Mouse (Mus musculus) limb, embryonic 15.5 days (tissue): ENCODE measurements around the gene Rps6kb1. TPM values are rescaled to one million over a fixed set of nuclear protein-coding genes. Genes with fewer than 3 reads are reported as not detected.
A peak's percentile ranks its signal among the peaks of the same experiment; 100 is the strongest.
"Not testable (repeated sequence)": the region's sequence is repeated elsewhere in the genome, so short reads cannot be mapped to it uniquely, and the experiment has no call there.

Experiments used
- ATAC-seq: fragments of 200-750 bp; cut with Nextera tagmentation; 2 replicates; pipeline ENCODE4 v1.8.0; 2017; ENCODE audit warnings: low read depth, moderate TSS enrichment; ENCODE audit not compliant: insufficient number of reproducible peaks, low FRiP score, low TSS enrichment
- H3K27ac ChIP-seq: fragments of 300-500 bp; sonication (generic); 2 replicates; pipeline ENCODE4 v1.5.1; 2015; ENCODE audit warnings: moderate library complexity, mild to moderate bottlenecking, inconsistent platforms
- H3K27me3 ChIP-seq: fragments of 300-500 bp; sonication (generic); 2 replicates; pipeline ENCODE4 v1.6.1; 2015; ENCODE audit warnings: inconsistent platforms
- H3K36me3 ChIP-seq: fragments of 300-500 bp; sonication (generic); 2 replicates; pipeline ENCODE4 v1.6.1; 2015; ENCODE audit warnings: inconsistent platforms
- H3K4me1 ChIP-seq: fragments of 300-500 bp; sonication (generic); 2 replicates; pipeline ENCODE4 v1.6.1; 2015; ENCODE audit warnings: inconsistent platforms
- H3K4me2 ChIP-seq: fragments of 300-500 bp; sonication (generic); 2 replicates; pipeline ENCODE4 v1.6.1; 2015; ENCODE audit warnings: mild to moderate bottlenecking, inconsistent platforms
- H3K4me3 ChIP-seq: fragments of 300-500 bp; sonication (generic); 2 replicates; pipeline ENCODE4 v1.5.1; 2015; ENCODE audit warnings: mild to moderate bottlenecking, inconsistent platforms
- H3K9ac ChIP-seq: fragments of 300-500 bp; sonication (generic); 2 replicates; pipeline ENCODE4 v1.6.1; 2015; ENCODE audit warnings: inconsistent platforms
- H3K9me3 ChIP-seq: fragments of 300-500 bp; sonication (generic); 2 replicates; pipeline ENCODE4 v1.6.1; 2016; ENCODE audit warnings: inconsistent platforms
- WGBS: fragments of 180-500 bp; shearing (Covaris S2); methylation state at CpG from one replicate; pipeline ENCODE4 v1.1.7; 2015; 5-methylcytosine and 5-hydroxymethylcytosine counted together
- polyA plus RNA-seq: library from polyadenylated mRNA; unstranded; fragments of >200 nt; fragmentation: Nextera tagmentation; extraction: Ambion mirVana; gene quantifications from 2 replicates; pipeline ENCODE4 v1.2.1, GENCODE M21; 2015

The Rps6kb1 gene
- polyA plus RNA-seq, 1 experiment from 2014 or later, result 74.5 TPM

- under 1% methylated on average over 67 of the region's 68 CpGs for WGBS
- Histone ChIP-seq H3K9me3 (no peaks in the 10 kb centered on the region), H3K4me3 (peak within 1 kb of the TSS; percentile 76), H3K27ac (peak within 1 kb of the TSS; percentile 92), H3K4me1 (peaks cover 8% of the 10 kb centered on the region), H3K4me2 (peak within 1 kb of the TSS; percentile 72), H3K36me3 (peaks cover under 1% of the 10 kb centered on the region; the same call in 1 of the 2 replicates), H3K9ac (peak within 1 kb of the TSS; percentile 75), H3K27me3 (no peaks in the 10 kb centered on the region)
- ATAC-seq, result peak; percentile 99
Observed at GRCm38 (mm10) chr11:86484101-86484868, 60.3 kb downstream of the Rps6kb1 start, which contains the start of gene Rnft1. Gene Rnft1, plus strand, starts transcription at chr11:86484657.

GRCm38 (mm10) chr11:86473576-86473975 lies 71.0 kb downstream of the Rps6kb1 start:
- Histone ChIP-seq H3K4me1 (peaks cover 5% of the 10 kb centered on the region), H3K4me2 (peak overlapping the region; percentile 43), H3K9me3 (no peaks in the 10 kb centered on the region), H3K27ac (0 out of 2 replicates have a peak overlapping the region, but pooled peaks have one; percentile 73), H3K4me3 (peak overlapping the region; percentile 21; the same call in 1 of the 2 replicates), H3K36me3 (no peaks in the 10 kb centered on the region), H3K27me3 (no peaks in the 10 kb centered on the region), H3K9ac (no peak overlapping the region)
- 25% methylated on average over 3 of the region's 3 CpGs for WGBS
- no peak for ATAC-seq

- H3K36me3 ChIP-seq, result no peaks in the 10 kb centered on the region
- no peak overlapping the region for H3K9ac ChIP-seq
- H3K9me3 ChIP-seq, result no peaks in the 10 kb centered on the region
- H3K27ac ChIP-seq, result peak overlapping the region; percentile 73
- peak; percentile 55; the same call in 1 of the 2 replicates for ATAC-seq
- H3K27me3 ChIP-seq, result no peaks in the 10 kb centered on the region
- H3K4me1 ChIP-seq, result peaks cover 10% of the 10 kb centered on the region
- H3K4me2 ChIP-seq, result peak overlapping the region; percentile 43
- WGBS, result 9% methylated on average over 7 of the region's 7 CpGs
- H3K4me3 ChIP-seq, result peak overlapping the region; percentile 21
Observed at GRCm38 (mm10) chr11:86472771-86473171, 71.8 kb downstream of the Rps6kb1 start.

GRCm38 (mm10) chr11:86471785-86472184 lies 72.8 kb downstream of the Rps6kb1 start:
- WGBS, result 60% methylated on average over 6 of the region's 6 CpGs
- no peak overlapping the region for H3K9ac ChIP-seq
- no peak overlapping the region for H3K4me2 ChIP-seq
- no peaks in the 10 kb centered on the region for H3K36me3 ChIP-seq
- no peak overlapping the region for H3K27ac ChIP-seq
- no peak for ATAC-seq
- H3K4me3 ChIP-seq, result no peak overlapping the region
- peaks cover 10% of the 10 kb centered on the region for H3K4me1 ChIP-seq
- no peaks in the 10 kb centered on the region for H3K27me3 ChIP-seq
- no peaks in the 10 kb centered on the region for H3K9me3 ChIP-seq

- H3K36me3 ChIP-seq, result no peaks in the 10 kb centered on the region
- 47% methylated on average over 4 of the region's 4 CpGs for WGBS
- H3K4me1 ChIP-seq, result peaks cover 10% of the 10 kb centered on the region
- H3K4me3 ChIP-seq, result no peak overlapping the region
- H3K27me3 ChIP-seq, result no peaks in the 10 kb centered on the region
- ATAC-seq, result no peak
- no peak overlapping the region for H3K9ac ChIP-seq
- H3K9me3 ChIP-seq, result no peaks in the 10 kb centered on the region
- no peak overlapping the region for H3K27ac ChIP-seq
- H3K4me2 ChIP-seq, result no peak overlapping the region
Observed at GRCm38 (mm10) chr11:86468971-86469370, 75.6 kb downstream of the Rps6kb1 start.

GRCm38 (mm10) chr11:86468345-86468744 lies 76.3 kb downstream of the Rps6kb1 start:
- Histone ChIP-seq H3K4me1 (peaks cover 10% of the 10 kb centered on the region), H3K36me3 (no peaks in the 10 kb centered on the region), H3K27me3 (no peaks in the 10 kb centered on the region), H3K4me3 (no peak overlapping the region), H3K4me2 (no peak overlapping the region), H3K9me3 (no peaks in the 10 kb centered on the region), H3K27ac (no peak overlapping the region), H3K9ac (no peak overlapping the region)
- ATAC-seq, result no peak
- 71% methylated on average over 8 of the region's 8 CpGs for WGBS

- not testable (repeated sequence) for H3K9ac ChIP-seq
Observed at GRCm38 (mm10) chr11:86464275-86464674, 80.3 kb downstream of the Rps6kb1 start.

GRCm38 (mm10) chr11:86462579-86462978 lies 82.0 kb downstream of the Rps6kb1 start:
- Histone ChIP-seq H3K27ac (no peak overlapping the region), H3K9ac (no peak overlapping the region), H3K4me2 (no peak overlapping the region), H3K9me3 (no peaks in the 10 kb centered on the region), H3K4me3 (no peak overlapping the region), H3K36me3 (no peaks in the 10 kb centered on the region), H3K27me3 (no peaks in the 10 kb centered on the region), H3K4me1 (no peaks in the 10 kb centered on the region; the same call in 1 of the 2 replicates)
- no peak for ATAC-seq

More at GRCm38 (mm10) chr11:86464275-86464674, 80.3 kb downstream of the Rps6kb1 start:
- not testable (repeated sequence) for H3K4me1 ChIP-seq, H3K4me3 ChIP-seq, H3K36me3 ChIP-seq, H3K27ac ChIP-seq, ATAC-seq, H3K4me2 ChIP-seq, H3K27me3 ChIP-seq, H3K9me3 ChIP-seq
- WGBS, result 16% methylated on average over 8 of the region's 8 CpGs

- Histone ChIP-seq H3K36me3 (no peaks in the 10 kb centered on the region), H3K9ac (no peak overlapping the region)
- 90% methylated on average over 6 of the region's 6 CpGs for WGBS
Observed at GRCm38 (mm10) chr11:86458866-86459265, 85.7 kb downstream of the Rps6kb1 start.

GRCm38 (mm10) chr11:86457545-86457944 lies 87.1 kb downstream of the Rps6kb1 start:
- ATAC-seq, result no peak
- no peaks in the 10 kb centered on the region for H3K27me3 ChIP-seq
- H3K9ac ChIP-seq, result no peak overlapping the region
- H3K27ac ChIP-seq, result no peak overlapping the region
- H3K4me1 ChIP-seq, result no peaks in the 10 kb centered on the region
- H3K9me3 ChIP-seq, result no peaks in the 10 kb centered on the region
- H3K4me2 ChIP-seq, result no peak overlapping the region
- WGBS, result 80% methylated on average over 6 of the region's 6 CpGs
- no peak overlapping the region for H3K4me3 ChIP-seq
- H3K36me3 ChIP-seq, result no peaks in the 10 kb centered on the region

More at GRCm38 (mm10) chr11:86458866-86459265, 85.7 kb downstream of the Rps6kb1 start:
- H3K4me3 ChIP-seq, result no peak overlapping the region
- H3K4me2 ChIP-seq, result no peak overlapping the region
- H3K27me3 ChIP-seq, result no peaks in the 10 kb centered on the region
- no peaks in the 10 kb centered on the region for H3K4me1 ChIP-seq
- H3K9me3 ChIP-seq, result no peaks in the 10 kb centered on the region
- no peak overlapping the region for H3K27ac ChIP-seq
- no peak for ATAC-seq

GRCm38 (mm10) chr11:86453991-86454390 lies 90.6 kb downstream of the Rps6kb1 start:
- no peak for ATAC-seq
- Histone ChIP-seq H3K36me3 (no peaks in the 10 kb centered on the region), H3K9me3 (no peaks in the 10 kb centered on the region), H3K4me1 (no peaks in the 10 kb centered on the region), H3K27ac (no peak overlapping the region), H3K4me3 (no peak overlapping the region), H3K4me2 (no peak overlapping the region), H3K9ac (no peak overlapping the region), H3K27me3 (no peaks in the 10 kb centered on the region)
- 88% methylated on average over 5 of the region's 5 CpGs for WGBS
